Mouse (Mus musculus) layer of hippocampus, adult 9-10 months (tissue): Measurements from ENCODE around the gene Tet2.

Source experiments
- DNase-seq: peaks from one replicate; pipeline ENCODE4 v3.0.0; 2022; ENCODE audit warnings: low spot score

Gene Tet2

DNA sequence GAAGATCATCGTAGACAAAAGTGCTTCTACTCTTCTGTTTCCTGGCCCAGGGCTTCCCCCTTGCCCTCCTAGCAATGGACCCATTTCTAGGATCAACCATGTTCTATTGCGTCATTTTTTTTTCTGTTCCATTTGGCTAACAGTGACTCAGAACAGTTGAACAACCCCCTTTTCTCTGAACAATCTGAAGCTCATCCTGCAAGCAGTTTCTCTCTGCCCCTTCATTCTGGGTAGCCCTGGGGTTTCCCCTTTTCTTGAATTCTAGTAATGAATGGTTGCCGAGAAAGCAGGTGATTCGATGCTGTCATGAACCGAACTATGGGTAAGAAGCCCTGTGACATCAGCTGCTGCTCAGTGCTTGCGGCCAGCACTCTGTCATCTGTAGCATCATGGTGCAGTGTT lies 108.0 kb downstream of the Tet2 start:
- no peak for DNase-seq

DNA sequence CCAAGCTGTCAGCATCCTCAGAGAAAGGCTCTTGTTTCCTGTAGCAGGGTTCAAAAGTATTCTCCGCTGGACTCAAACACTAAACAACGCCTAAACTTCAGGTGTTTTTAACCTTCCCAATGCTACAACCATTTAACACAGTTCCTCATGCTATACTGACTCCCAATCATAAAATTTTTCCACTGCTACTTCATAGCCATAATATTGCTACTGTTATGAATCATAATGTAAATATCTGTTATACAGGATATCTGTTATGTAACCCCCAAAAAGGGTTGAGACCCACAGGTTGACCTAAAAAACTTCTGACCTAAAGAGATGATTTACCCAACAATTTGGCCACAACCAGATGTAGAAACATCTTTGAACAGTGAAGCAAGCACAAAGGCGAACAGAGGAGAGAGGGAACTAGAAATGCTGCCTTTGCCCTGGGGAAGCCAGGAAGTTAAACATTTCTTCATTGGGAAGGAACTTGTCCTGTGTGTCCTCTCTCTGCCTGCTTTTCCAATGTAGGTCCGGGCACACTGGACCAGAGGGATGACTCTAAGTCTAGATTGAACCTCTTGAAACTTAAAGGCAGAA lies 108.6 kb downstream of the Tet2 start:
- DNase-seq = no peak

DNA sequence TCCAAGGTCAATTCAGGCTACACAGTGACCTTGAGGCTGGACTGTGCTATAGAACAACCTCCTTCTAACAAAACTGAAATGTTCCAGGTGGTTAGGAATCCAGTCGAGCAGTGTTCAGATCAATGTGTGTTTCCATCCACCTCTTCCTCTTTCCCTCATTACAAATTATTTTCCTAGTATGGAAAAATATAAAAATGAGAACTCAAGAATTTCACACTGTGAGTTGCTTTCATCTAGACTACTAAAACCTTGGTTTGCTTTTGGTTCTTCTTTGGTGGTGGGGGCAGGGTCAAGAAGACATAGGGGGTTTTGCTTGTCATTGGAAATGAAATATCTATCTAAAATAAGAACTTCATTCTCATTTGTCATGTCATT lies 109.2 kb downstream of the Tet2 start:
- no peak for DNase-seq

DNA sequence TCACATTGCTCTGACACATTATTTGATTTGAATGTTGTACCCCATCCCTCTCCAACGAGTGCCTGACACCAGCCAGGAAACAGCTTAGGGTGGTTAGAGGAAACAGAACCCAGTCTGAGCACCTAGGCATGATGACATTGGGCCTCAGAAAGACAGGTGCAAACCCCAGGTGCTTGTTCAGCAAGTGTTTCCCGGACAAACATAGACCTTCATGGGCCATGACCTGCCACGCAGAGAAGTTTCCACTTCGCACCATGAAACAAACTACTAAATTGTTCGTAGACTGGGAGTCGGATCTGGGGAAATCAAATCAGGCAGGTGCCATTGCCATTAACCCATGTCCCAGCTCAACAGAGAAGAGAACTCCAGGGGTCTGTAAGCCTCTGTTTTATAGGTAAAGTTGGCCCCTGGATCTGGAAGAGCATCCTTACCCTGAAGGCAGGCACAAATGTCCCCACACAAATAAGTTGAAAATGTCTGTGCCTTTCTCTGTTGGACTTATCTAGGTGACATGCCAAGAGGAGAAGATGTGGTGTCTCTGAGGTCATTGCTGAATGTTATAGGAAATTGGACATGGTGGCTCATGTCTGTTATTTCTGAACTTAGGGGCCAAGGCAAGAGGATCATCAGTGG lies 109.7 kb downstream of the Tet2 start:
- no peak for DNase-seq

DNA sequence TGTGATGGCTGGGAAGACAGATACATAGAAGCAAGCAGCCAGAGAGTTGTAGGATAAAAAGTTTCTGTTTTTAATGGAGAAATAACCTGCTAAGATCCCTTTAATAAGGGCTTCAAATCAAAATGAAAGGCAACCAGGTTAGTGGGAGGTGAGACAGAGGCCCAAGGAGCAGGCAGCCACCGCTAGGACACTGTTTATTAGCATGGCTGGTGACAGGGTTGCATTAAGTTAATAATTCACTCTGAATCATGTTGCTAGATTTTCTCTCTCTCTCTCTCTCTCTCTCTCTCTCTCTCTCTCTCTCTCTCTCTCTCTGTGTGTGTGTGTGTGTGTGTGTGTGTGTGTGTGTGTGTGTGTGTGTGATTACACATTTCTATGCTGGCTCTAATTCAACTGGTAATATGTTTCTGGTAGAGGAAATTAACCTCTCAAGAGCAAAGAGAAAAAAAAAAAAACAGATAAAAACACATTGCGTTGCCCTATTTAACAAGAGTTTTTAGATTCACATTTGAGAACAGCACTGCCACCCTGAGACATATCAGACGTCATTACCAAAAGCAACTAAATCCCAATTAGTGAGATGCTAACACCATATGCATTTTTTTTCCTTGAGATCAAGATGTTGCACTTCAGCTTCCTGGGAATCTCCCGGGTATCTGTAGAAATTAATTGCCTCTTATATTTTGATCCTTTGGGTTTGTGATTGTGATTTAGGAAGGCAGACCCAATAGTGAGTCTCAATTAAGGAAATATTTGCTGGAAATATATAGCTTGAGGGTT lies 115.4 kb downstream of the Tet2 start:
- no peak for DNase-seq

DNA sequence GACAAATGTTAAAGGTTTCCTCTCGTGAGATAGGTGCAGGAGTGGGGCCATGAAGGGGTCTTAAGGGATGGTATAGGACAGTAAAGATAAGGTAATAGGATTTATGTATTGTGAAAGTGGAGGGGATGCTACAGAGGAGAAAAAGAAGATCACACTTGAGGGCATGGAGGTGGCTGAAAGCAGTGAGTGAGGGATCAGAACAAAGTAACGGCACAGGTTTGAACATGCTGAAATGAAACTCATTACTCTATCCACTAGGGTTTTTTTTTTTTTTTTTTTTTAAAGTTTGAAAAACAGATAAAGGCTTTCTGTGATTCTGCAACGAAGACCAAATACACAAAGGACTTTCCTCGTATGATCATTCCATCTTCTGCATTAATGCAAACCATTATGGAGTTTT lies 116.9 kb downstream of the Tet2 start:
- DNase-seq = no peak

DNA sequence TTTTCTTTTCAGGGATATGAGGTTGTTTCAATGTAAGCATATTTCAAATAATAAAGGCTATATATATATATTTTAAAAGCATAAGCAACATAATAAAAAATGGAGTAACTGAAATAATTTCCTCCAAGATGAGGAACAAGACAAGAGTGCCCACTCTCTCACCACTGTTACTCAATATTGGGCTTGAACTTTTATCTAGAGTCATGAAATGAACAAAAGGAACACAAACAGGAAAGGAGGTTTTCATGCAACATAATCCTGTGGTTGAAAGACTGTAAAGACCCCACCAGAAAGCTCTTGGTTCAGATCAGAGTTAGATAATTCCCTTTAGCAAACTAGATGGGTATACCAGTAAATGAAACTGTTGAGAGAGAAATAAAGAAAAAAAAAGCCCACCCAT lies 121.9 kb downstream of the Tet2 start:
- DNase-seq = no peak

DNA sequence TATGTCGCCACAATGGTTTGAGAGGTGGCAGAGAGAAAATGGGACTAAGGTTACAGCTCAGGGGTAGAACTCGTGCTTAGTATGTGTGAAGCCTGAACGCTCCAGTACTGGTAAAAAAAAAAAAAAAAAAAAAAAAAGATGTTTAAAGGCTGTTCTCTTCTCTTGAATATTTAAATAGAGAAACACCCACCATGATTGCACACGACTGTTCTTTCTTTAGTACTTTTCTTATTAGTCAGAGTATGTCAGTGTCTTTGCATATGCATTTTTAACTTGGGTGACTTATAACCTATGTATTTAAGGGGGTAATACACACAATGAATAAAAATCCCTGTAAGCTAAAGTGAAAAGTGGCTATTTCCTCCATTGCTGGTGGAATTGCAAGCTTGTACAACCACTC lies 130.2 kb downstream of the Tet2 start:
- no peak for DNase-seq
